Mouse (Mus musculus) gastrocnemius, postnatal 10 days (tissue): ENCODE measurements at regions not wholly inside any gene's neighbourhood (a gene's known extent, or its start where the extent isn't known, plus 50 kb on each side); places are given as distances from the start of the nearest gene placed in this dataset.
A peak's percentile ranks its signal among the peaks of the same experiment; 100 is the strongest.

Experiments used
- DNase-seq: peaks from one replicate; pipeline ENCODE4 v3.0.0; 2021; ENCODE audit warnings: mixed read lengths

- peak; percentile 5 for DNase-seq
Observed at GRCm38 (mm10) chr14:124801589-124801988, 124.7 kb upstream of the Fgf14 start.

GRCm38 (mm10) chr14:124800421-124800820, 123.5 kb upstream of the Fgf14 start:
- DNase-seq: no peak

DNA sequence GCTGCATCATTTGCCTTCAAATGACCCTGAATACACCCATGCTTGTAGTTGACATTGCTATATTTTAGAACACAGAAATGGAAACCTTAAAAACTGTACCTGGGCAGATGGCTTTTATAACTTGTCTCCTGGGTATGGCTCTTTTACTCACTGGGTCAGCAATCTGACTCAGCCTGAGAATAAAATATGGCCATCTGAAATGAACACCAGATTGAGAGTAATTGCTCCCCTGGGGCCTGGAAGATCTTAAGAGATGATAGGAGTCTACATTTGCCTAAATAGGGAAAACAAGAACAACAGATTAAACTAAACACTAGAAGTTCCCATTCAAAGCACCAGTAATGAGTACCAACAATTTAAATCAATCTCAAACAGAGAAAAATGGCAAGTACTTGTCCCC, 98.5 kb upstream of the Fgf14 start:
- no peak for DNase-seq

GRCm38 (mm10) chr14:124767996-124768395, 91.1 kb upstream of the Fgf14 start:
- DNase-seq: no peak

DNA sequence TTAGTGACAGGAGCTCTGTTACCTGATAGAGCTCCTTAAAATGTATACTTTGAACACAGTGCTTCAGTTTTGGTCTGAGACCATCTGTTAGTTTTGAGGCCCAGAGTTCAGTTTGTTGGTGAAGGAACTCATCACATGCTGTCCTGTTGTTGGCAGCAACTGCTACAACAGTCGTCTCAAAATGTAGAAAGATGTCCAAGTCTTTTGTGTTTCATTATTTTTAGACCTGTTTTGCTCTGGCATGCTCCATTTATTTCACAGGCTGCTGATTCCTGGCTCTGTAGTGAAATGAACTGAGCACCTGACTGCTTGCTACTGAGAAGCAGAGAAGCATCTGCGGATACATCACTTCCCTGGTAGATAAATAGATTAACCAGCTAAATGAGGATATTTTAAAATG, 90.3 kb upstream of the Fgf14 start:
- DNase-seq: no peak

DNA sequence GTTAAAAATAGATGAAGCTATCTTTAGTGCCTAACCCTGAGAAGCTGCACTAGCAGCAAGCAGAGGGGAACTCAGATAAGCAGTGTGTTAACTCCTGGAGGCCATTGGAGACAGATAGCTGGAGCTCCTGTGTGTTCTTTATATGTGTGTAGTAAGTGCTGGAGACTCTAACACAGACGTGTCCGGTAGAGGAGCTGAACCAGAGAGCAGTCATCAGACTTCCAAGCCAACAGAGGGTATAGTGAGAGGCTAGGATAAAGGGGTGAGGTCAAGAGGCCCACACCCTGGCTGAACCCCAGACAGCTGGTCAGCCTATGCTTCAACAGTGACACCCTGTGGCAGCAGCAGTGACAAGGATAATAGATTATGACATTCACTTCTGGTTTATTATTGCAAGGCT, 65.6 kb upstream of the Fgf14 start:
- no peak for DNase-seq
